Mouse (Mus musculus): Measurements from ENCODE around the gene Cenpm. TPM values are rescaled to one million over a fixed set of nuclear protein-coding genes. Genes with fewer than 3 reads are reported as not detected.
"Not testable (repeated sequence)": the region's sequence is repeated elsewhere in the genome, so short reads cannot be mapped to it uniquely, and the experiment has no call there.

Gene Cenpm
- polyA plus RNA-seq, 1 experiment from 2014 or later = 51.6 TPM

- no peaks in the 10 kb centered on the region for H3K36me3 ChIP-seq (ENCODE audit: control insufficient read depth, insufficient read depth, low read length)
- H3K9ac ChIP-seq (ENCODE audit: low read length) = no peak overlapping the region
- H3K4me2 ChIP-seq (ENCODE audit: low read depth, low read length) = no peak overlapping the region
- H3K9me3 ChIP-seq (replicated peaks; ENCODE audit: control insufficient read depth, low read length) = no peaks in the 10 kb centered on the region
- no peak overlapping the region for H3K27ac ChIP-seq (ENCODE audit: low read length)
- H3K4me1 ChIP-seq (ENCODE audit: control insufficient read depth, insufficient read depth, low read length) = no peaks in the 10 kb centered on the region
- no peak for ATAC-seq (ENCODE audit: insufficient read depth, low FRiP score)
- 47% methylated on average over 4 of the region's 4 CpGs for WGBS
- no peak overlapping the region for H3K4me3 ChIP-seq (replicated peaks; ENCODE audit: low read length)
- no peaks in the 10 kb centered on the region for H3K27me3 ChIP-seq (ENCODE audit: control insufficient read depth, insufficient read depth, low read length)
Measured at GRCm38 (mm10) chr15:82255248-82255647, 10.7 kb upstream of the Cenpm start.

GRCm38 (mm10) chr15:82252097-82252496 lies 7.5 kb upstream of the Cenpm start, which contains the start of gene 1500009C09Rik:
Gene 1500009C09Rik (plus strand): TSS chr15:82252397.
- Histone ChIP-seq H3K36me3 (ENCODE audit: control insufficient read depth, insufficient read depth, low read length) (no peaks in the 10 kb centered on the region), H3K27ac (ENCODE audit: low read length) (no peak within 1 kb of the TSS), H3K4me1 (ENCODE audit: control insufficient read depth, insufficient read depth, low read length) (no peaks in the 10 kb centered on the region), H3K4me3 (replicated peaks; ENCODE audit: low read length) (no peak within 1 kb of the TSS), H3K4me2 (ENCODE audit: low read depth, low read length) (no peak within 1 kb of the TSS), H3K9ac (ENCODE audit: low read length) (no peak within 1 kb of the TSS), H3K27me3 (ENCODE audit: control insufficient read depth, insufficient read depth, low read length) (no peaks in the 10 kb centered on the region), H3K9me3 (replicated peaks; ENCODE audit: control insufficient read depth, low read length) (no peaks in the 10 kb centered on the region)
- ATAC-seq (ENCODE audit: insufficient read depth, low FRiP score) = no peak
- 70% methylated on average over 6 of the region's 6 CpGs for WGBS

DNA sequence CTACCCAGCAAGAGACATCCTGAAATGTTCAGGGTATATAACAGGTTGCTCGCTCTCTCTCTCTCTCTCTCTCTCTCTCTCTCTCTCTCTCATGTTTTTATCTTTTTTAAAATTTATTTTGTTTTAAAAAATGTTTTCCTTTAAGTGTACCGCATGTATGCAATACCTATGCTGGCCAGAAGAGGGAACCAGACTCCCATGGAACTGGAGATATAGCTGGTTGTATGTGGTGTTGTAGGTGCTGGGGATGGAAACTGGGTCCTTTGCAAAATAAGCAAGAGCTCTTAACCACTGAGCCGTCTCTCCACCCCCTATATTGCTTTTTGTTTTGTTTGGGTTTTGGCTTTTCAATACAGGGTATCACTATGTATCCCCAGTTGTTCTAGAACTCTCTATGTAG lies 7.0 kb upstream of the Cenpm start:
- Histone ChIP-seq H3K9ac (ENCODE audit: low read length) (no peak overlapping the region), H3K27ac (ENCODE audit: low read length) (no peak overlapping the region), H3K4me1 (ENCODE audit: control insufficient read depth, insufficient read depth, low read length) (no peaks in the 10 kb centered on the region), H3K4me3 (replicated peaks; ENCODE audit: low read length) (no peak overlapping the region), H3K9me3 (replicated peaks; ENCODE audit: control insufficient read depth, low read length) (no peaks in the 10 kb centered on the region), H3K27me3 (ENCODE audit: control insufficient read depth, insufficient read depth, low read length) (no peaks in the 10 kb centered on the region), H3K4me2 (ENCODE audit: low read depth, low read length) (no peak overlapping the region), H3K36me3 (ENCODE audit: control insufficient read depth, insufficient read depth, low read length) (no peaks in the 10 kb centered on the region)
- 95% methylated on average over 3 of the region's 3 CpGs for WGBS
- no peak for ATAC-seq (ENCODE audit: insufficient read depth, low FRiP score)

GRCm38 (mm10) chr15:82247131-82247776 lies 2.7 kb upstream of the Cenpm start:
- Histone ChIP-seq H3K9ac (ENCODE audit: low read length) (no peak overlapping the region), H3K4me3 (replicated peaks; ENCODE audit: low read length) (no peak overlapping the region), H3K9me3 (replicated peaks; ENCODE audit: control insufficient read depth, low read length) (no peaks in the 10 kb centered on the region), H3K27ac (ENCODE audit: low read length) (no peak overlapping the region), H3K4me2 (ENCODE audit: low read depth, low read length) (no peak overlapping the region), H3K4me1 (ENCODE audit: control insufficient read depth, insufficient read depth, low read length) (peaks cover 7% of the 10 kb centered on the region; the same call in 1 of the 2 replicates), H3K36me3 (ENCODE audit: control insufficient read depth, insufficient read depth, low read length) (no peaks in the 10 kb centered on the region), H3K27me3 (ENCODE audit: control insufficient read depth, insufficient read depth, low read length) (no peaks in the 10 kb centered on the region)
- no peak for ATAC-seq (ENCODE audit: insufficient read depth, low FRiP score)
- 62% methylated on average over 3 of the region's 3 CpGs for WGBS

DNA sequence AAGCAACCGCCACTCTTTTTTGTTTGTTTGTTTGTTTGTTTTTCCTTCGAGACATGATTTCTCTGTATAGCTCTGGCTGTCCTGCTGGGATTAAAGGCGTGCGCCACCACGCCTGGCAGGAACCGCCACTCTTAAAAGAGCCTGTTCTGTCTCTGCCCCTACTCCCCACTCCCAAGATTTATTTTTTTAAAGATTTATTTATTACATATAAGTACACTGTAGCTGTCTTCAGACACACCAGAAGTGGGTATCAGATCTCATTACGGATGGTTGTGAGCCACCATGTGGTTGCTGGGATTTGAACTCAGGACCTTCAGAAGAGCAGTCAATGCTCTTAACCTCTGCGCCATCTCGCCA lies 235 bp upstream of the Cenpm start:
- not testable (repeated sequence) for H3K9me3 ChIP-seq (replicated peaks; ENCODE audit: control insufficient read depth, low read length); H3K27me3 ChIP-seq (ENCODE audit: control insufficient read depth, insufficient read depth, low read length); H3K4me1 ChIP-seq (ENCODE audit: control insufficient read depth, insufficient read depth, low read length); H3K36me3 ChIP-seq (ENCODE audit: control insufficient read depth, insufficient read depth, low read length)
- 0 out of 2 replicates have a peak, but pooled peaks have one; percentile 2 for ATAC-seq (ENCODE audit: insufficient read depth, low FRiP score)
- H3K4me3 ChIP-seq (replicated peaks; ENCODE audit: low read length) = peak overlapping the region; percentile 82
- peak overlapping the region; percentile 71 for H3K27ac ChIP-seq (ENCODE audit: low read length)
- 22% methylated on average over 9 of the region's 9 CpGs for WGBS
- peak overlapping the region; percentile 90 for H3K4me2 ChIP-seq (ENCODE audit: low read depth, low read length)
- H3K9ac ChIP-seq (ENCODE audit: low read length) = peak overlapping the region; percentile 75

- Histone ChIP-seq H3K27ac (ENCODE audit: low read length) (peak overlapping the region; percentile 10; the same call in 1 of the 2 replicates), H3K36me3 (ENCODE audit: control insufficient read depth, insufficient read depth, low read length) (no peaks in the 10 kb centered on the region), H3K9ac (ENCODE audit: low read length) (peak overlapping the region; percentile 75), H3K4me3 (replicated peaks; ENCODE audit: low read length) (peak overlapping the region; percentile 82), H3K4me1 (ENCODE audit: control insufficient read depth, insufficient read depth, low read length) (peaks cover 7% of the 10 kb centered on the region; the same call in 1 of the 2 replicates), H3K4me2 (ENCODE audit: low read depth, low read length) (peak overlapping the region; percentile 90), H3K27me3 (ENCODE audit: control insufficient read depth, insufficient read depth, low read length) (no peaks in the 10 kb centered on the region), H3K9me3 (replicated peaks; ENCODE audit: control insufficient read depth, low read length) (no peaks in the 10 kb centered on the region)
- WGBS = 2% methylated on average over 12 of the region's 12 CpGs
- peak; percentile 8; the same call in 1 of the 2 replicates for ATAC-seq (ENCODE audit: insufficient read depth, low FRiP score)
Measured at GRCm38 (mm10) chr15:82243742-82244114, 820 bp downstream of the Cenpm start.

DNA sequence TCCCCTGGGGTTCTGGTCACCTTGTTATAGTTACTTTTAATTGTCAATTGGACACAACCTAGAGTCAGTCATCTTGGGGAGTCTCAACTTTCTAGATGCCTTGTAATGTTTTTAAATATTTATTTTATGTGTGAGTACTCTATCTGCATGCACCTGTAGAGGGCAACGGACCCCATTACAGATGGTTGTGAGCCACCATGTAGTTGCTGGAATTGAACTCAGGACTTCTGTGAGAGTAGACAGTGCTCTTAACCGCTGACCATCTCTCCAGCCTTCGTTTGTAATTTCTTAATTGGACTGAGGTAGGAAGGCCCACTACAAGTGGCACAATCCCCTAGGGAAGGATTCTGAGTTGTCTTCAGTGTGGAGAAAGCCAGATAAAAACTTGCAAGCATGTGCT lies 1.2 kb downstream of the Cenpm start:
- Histone ChIP-seq H3K9me3 (replicated peaks; ENCODE audit: control insufficient read depth, low read length) (no peaks in the 10 kb centered on the region), H3K27ac (ENCODE audit: low read length) (no peak overlapping the region), H3K4me3 (replicated peaks; ENCODE audit: low read length) (peak overlapping the region; percentile 82), H3K9ac (ENCODE audit: low read length) (peak overlapping the region; percentile 75), H3K27me3 (ENCODE audit: control insufficient read depth, insufficient read depth, low read length) (no peaks in the 10 kb centered on the region), H3K4me1 (ENCODE audit: control insufficient read depth, insufficient read depth, low read length) (peaks cover 7% of the 10 kb centered on the region; the same call in 1 of the 2 replicates), H3K4me2 (ENCODE audit: low read depth, low read length) (peak overlapping the region; percentile 90), H3K36me3 (ENCODE audit: control insufficient read depth, insufficient read depth, low read length) (no peaks in the 10 kb centered on the region)
- 71% methylated on average over 3 of the region's 3 CpGs for WGBS
- ATAC-seq (ENCODE audit: insufficient read depth, low FRiP score) = no peak

DNA sequence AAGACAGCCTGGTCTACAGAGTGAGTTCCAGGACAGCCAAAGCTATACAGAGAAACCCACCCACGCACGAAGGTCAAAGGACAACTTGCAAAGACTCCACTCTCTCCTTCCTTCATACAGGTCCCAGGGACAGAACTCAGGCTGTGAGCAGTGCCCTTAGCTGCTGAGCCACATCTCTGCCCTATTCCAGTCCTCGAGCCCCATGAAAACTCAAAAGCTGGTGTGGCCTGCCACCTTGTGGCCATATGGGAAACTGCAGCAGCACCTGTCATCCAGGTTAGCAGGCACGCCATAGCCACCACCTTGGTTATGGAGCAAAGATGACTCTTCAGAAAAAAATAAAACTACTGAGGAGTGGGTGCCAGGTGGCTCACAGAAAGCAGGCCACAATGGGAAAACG lies 8.0 kb downstream of the Cenpm start:
- no peak overlapping the region for H3K9ac ChIP-seq (ENCODE audit: low read length)
- no peaks in the 10 kb centered on the region for H3K27me3 ChIP-seq (ENCODE audit: control insufficient read depth, insufficient read depth, low read length)
- H3K9me3 ChIP-seq (replicated peaks; ENCODE audit: control insufficient read depth, low read length) = no peaks in the 10 kb centered on the region
- no peak overlapping the region for H3K27ac ChIP-seq (ENCODE audit: low read length)
- no peaks in the 10 kb centered on the region for H3K4me1 ChIP-seq (ENCODE audit: control insufficient read depth, insufficient read depth, low read length)
- ATAC-seq (ENCODE audit: insufficient read depth, low FRiP score) = peak; percentile 80; the same call in 1 of the 2 replicates
- H3K36me3 ChIP-seq (ENCODE audit: control insufficient read depth, insufficient read depth, low read length) = no peaks in the 10 kb centered on the region
- 20% methylated on average over 5 of the region's 5 CpGs for WGBS
- no peak overlapping the region for H3K4me3 ChIP-seq (replicated peaks; ENCODE audit: low read length)
- no peak overlapping the region for H3K4me2 ChIP-seq (ENCODE audit: low read depth, low read length)

GRCm38 (mm10) chr15:82235661-82236060 lies 8.9 kb downstream of the Cenpm start:
- Histone ChIP-seq H3K4me2 (ENCODE audit: low read depth, low read length) (no peak overlapping the region), H3K27me3 (ENCODE audit: control insufficient read depth, insufficient read depth, low read length) (no peaks in the 10 kb centered on the region), H3K4me1 (ENCODE audit: control insufficient read depth, insufficient read depth, low read length) (no peaks in the 10 kb centered on the region), H3K27ac (ENCODE audit: low read length) (no peak overlapping the region), H3K36me3 (ENCODE audit: control insufficient read depth, insufficient read depth, low read length) (no peaks in the 10 kb centered on the region), H3K9ac (ENCODE audit: low read length) (no peak overlapping the region), H3K9me3 (replicated peaks; ENCODE audit: control insufficient read depth, low read length) (no peaks in the 10 kb centered on the region), H3K4me3 (replicated peaks; ENCODE audit: low read length) (no peak overlapping the region)
- 58% methylated on average over 10 of the region's 10 CpGs for WGBS
- 0 out of 2 replicates have a peak, but pooled peaks have one; percentile 18 for ATAC-seq (ENCODE audit: insufficient read depth, low FRiP score)
